Mouse (Mus musculus) brain, adult 2 months (tissue): ENCODE data around the gene C530025M09Rik.

ENCODE experiments used
- DNase-seq: peaks from one replicate; pipeline ENCODE4 v3.0.0; 2011; ENCODE audit warnings: low read depth, low spot score

C530025M09Rik gene

DNA sequence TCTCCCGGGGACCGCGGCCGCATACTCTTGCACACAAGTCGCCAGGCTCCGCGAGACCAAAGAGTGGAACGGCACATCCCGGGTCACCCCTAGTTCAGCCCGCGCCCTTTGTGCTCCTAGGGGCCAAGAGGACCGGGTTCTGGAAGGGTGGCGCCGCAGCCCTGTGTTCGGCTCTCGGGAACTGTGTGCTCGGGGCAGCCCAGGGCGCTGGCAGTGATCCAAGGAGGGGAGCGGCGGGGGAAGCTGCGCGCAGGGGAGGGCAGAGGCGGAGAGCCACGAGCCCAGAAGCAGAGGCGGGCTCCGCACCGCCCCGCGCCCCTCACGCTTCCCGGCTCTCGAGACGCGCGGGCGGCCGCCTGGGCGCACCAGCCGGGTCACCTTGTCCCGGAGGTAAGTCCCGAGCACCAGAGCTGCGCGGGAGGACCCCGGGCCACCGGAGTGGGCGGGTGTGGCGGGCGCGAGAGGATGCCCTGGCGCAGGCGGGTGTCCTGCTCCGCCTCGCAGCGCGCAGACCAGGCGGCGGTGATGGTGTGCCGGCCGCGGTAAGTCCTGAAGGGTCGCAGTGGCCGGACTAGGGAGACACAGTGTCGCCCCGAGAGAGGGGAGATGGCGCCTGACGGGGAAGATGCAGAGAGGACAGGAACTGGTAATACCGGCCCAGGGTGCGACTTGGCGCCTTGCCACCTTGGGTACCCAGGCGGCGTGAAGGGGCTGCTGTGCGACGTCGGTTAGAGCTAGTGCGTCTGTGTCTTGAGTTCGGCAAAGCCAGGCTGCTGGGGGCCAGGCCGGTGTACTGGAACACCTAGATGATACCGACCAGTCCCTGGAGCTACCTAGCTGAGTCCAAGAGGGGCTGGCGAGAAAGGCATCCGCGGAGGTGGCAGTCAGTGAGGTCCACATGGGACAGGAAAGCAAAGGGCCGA, at the start of gene C530025M09Rik:
TSS of gene C530025M09Rik (minus strand) at position 678 of the 923 bp plus-strand sequence.
- peak; percentile 72 for DNase-seq

DNA sequence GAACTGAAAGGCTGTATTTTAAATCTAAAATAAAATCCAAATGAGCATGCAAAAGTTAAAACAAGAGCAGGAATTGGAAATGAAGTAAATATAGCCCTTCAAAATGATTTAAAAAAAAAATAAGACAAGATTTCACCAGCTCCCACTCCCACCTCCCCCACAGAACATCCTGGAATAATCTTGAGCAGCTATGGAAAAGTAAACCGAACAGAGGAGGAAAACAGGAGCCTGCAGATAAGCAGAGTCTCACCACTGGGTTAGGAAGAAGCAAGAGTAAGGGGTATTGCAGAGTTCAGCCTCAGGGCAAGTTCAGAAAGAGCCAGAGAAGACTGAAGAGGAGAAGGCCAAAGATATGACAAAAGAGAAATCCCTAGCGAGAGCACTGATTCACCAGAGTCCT, 46.9 kb upstream of the C530025M09Rik start:
- DNase-seq = peak; percentile 75

- DNase-seq = peak; percentile 96
These were observed 42.3 kb upstream of the C530025M09Rik start for GRCm38 (mm10) chr2:149873346-149873745.

DNA sequence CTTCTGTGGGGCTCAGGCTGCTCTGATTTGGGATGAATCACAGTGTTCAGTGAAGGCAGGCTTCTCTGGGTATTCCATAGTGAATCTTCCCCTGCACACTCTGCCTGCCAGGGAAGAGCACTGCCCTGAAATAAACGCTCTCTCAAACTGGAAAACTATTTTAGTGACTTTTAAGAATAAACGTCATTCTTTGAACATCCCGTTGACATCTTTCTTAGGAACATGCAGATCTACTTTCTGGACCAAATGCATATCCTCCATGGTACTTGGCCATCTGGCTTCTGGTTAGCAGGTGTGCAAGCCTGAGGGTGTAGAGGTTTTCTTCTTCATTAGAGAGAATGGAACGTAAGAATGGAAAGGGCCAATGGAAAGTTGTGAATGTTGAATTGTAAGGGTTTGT, 41.5 kb upstream of the C530025M09Rik start:
- DNase-seq = peak; percentile 75

GRCm38 (mm10) chr2:149870496-149870895, 39.5 kb upstream of the C530025M09Rik start:
- no peak for DNase-seq

DNA sequence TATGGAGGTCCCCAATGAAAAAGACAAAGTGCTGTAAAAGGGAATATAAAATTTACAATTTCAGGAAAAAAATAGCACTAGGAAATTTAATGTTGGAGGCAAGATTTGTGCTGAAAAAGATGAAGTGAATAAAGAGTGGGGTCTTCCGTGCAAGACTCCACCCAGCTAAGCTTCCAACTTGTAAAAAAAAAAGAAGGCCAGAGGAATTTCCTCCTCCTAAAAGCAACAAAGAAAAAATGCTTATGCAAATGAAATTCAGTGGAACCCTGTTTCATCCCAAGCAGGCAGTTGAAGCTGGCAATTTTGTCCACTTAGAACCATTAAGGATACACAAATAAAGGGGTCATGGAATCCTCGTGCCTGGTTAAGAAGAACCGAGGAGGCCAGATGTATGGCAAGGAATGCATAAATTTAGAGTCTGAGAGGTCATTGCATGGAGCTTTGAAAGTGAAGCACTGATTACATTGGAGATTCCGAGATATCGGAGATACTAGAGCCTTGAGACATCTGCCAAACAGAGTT, 35.0 kb upstream of the C530025M09Rik start:
- DNase-seq = no peak

GRCm38 (mm10) chr2:149861002-149861401, 30.0 kb upstream of the C530025M09Rik start:
- DNase-seq = peak; percentile 77

- DNase-seq = no peak
These were observed 17.8 kb upstream of the C530025M09Rik start for GRCm38 (mm10) chr2:149848778-149849177.

GRCm38 (mm10) chr2:149844575-149844974, 13.6 kb upstream of the C530025M09Rik start:
- peak; percentile 90 for DNase-seq

- DNase-seq = peak; percentile 82
These were observed 8.7 kb upstream of the C530025M09Rik start for GRCm38 (mm10) chr2:149839666-149840065.

DNA sequence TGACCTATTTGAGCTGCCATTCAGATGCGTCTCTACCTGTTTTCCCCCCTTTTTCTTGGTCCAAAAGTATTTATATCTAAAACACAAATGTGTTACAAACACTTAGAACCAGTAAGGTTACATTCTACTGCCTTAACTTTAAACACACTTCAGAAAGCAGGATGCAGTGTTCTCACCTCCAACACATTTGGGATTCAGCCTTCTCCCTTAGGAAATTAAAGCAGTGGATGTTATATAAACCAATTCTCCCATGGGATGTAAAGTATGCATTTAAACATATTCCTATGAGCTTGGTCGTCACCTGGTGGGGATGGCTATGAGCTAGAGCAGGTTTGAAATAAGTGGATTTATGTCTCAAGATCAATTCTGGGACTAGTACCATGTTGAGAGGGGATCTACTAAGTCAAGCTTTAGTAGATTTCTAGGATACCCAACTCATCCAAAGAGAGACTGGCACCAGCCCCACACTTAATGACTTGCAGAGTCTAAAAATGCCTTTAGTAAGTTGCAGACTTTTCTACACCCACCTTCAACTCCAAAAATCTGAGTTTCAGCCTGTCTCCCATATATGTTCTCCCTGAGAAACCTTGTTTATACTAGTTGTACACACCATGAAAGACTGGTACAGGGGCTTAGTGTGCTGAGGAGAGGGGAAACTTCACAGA, 5.6 kb upstream of the C530025M09Rik start:
- peak; percentile 61 for DNase-seq

DNA sequence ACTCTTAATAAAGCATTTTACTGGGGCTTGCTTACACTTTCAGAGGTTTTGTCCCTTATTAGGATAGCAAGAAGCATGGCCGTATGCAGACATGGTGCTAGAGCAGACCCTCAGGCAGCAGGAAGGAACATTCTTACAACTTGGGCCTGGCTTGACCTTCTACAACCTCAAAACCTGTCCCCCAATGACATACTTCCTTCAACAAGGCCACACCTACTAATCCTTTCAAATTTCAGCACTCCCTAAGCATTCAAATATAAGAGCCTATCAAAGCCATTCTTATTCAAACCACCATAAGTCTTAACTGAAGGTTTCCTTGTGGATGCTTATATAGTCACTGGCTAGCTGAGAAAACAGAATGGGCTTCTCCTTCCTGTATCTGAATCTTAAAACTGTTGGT, 4.1 kb upstream of the C530025M09Rik start:
- DNase-seq = no peak

GRCm38 (mm10) chr2:149832301-149832700, 1.3 kb upstream of the C530025M09Rik start:
- no peak for DNase-seq

DNA sequence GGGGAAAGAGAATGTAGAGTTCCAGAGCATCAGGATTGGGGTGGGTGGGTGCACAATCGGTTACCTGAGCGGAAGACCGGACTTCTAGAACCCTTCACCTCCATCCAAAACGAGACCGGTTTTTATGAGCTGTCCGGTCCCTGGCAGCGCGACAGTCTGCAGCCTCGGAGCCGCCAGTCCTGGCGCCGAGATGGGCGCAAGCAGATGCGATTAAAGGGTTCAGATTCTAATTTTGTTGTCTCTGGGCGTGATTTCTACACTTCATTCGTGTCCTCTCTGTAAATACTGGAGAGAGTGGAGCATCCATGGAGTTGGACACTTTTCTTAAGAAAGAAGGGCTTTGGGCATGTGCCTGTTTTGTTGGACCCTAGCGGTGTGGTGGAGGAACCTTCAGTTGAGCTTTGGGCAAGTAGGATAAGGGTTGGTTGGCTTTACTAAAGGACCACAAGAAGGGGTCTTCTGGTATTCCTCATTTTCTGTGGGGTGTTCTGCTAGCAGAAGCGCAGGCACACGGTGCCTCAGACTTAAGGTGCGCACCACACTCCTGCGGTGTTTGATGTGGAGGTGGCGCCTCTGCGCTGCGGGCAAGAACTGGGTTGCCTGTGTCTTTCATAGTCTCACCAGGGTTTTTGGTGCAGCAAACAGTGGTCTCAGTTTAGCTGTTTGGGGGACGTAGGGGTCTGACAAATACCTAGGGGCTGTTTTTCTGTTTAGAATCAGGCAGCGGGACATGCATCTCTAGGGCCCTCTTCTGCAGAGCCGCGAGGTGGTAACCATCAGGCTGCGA, 639 bp upstream of the C530025M09Rik start:
- peak; percentile 70 for DNase-seq

DNA sequence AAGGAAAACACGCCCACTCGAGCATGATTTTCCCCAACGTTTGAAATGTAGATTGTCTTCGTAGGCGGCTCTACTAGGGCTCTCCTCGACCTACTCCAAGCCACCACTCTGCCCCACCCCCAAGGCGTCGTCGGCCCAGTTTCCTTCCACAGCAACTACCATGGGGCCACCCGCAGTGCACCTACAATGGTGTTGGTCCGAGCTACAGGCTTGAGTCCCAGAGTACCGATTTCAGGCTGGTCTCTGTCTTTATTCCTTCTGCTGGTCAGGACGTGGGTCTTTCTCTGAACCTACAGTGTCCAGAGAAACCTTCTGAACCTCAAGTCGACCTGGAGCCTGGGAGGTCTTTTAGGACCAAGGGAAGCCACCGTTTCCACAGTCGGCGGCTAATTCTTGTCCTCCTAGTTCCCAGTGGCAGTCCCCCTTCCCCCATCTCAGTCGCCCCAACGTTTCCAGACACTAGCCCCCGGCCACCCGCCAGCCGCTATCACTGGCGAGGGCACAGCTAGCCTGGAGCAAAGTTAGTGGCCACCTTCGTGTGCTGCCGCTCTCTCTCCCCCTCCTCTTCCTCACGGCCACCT, 968 bp downstream of the C530025M09Rik start:
- peak; percentile 59 for DNase-seq

DNA sequence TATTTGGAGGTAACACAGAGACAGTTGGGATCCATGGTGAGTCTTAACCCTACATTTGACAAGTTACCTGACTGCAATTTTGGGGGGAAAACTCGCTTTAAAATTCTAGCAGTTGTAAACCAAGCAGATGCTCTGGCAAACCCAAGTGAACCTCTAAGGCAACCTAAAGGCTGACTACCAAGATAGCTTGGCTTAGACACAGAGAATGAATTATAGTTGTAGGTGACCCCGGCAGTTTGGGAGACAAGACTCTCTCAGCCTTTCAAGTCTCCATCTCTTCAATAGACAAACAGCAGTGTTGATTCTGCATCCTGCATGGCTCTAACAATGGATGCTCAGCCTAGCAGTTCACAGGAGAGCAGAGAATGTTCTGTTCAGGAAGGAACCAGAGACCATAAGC, 2.1 kb downstream of the C530025M09Rik start, which contains the start of gene Syndig1:
TSS of gene Syndig1 (plus strand) at position 301 of the 400 bp plus-strand sequence.
- no peak for DNase-seq

GRCm38 (mm10) chr2:149820201-149820600, 10.8 kb downstream of the C530025M09Rik start:
- DNase-seq = no peak

- DNase-seq = no peak
These were observed 11.3 kb downstream of the C530025M09Rik start for GRCm38 (mm10) chr2:149819751-149820150.

- peak; percentile 40 for DNase-seq
These were observed 12.6 kb downstream of the C530025M09Rik start for GRCm38 (mm10) chr2:149818395-149818794.

DNA sequence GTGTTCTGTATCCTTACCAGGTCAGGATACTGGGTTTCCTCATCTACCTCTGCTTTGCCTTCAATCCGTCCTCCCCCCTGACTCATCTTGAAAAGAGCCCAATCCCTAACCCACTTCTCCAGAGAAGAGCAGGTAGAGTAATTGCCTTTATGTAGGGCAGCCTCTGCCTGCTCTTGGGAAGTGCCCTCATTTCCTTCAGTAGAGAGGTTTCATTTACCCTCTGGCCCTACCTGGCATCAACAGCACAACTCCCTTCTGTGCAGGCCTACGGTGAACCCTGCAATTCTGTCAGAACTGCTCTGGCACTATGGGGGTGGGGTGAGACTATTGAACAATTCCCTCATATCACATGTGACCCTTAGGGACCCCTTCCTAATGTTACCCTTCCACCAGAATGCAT, 18.1 kb downstream of the C530025M09Rik start:
- DNase-seq = no peak

GRCm38 (mm10) chr2:149805256-149805655, 25.8 kb downstream of the C530025M09Rik start:
- peak; percentile 53 for DNase-seq
